Mouse (Mus musculus) cerebellum, adult 11-12 months (tissue): ENCODE measurements around the gene Pes1.

Experiments
- DNase-seq: peaks from one replicate; pipeline ENCODE4 v3.0.0; 2022

The Pes1 gene

DNA sequence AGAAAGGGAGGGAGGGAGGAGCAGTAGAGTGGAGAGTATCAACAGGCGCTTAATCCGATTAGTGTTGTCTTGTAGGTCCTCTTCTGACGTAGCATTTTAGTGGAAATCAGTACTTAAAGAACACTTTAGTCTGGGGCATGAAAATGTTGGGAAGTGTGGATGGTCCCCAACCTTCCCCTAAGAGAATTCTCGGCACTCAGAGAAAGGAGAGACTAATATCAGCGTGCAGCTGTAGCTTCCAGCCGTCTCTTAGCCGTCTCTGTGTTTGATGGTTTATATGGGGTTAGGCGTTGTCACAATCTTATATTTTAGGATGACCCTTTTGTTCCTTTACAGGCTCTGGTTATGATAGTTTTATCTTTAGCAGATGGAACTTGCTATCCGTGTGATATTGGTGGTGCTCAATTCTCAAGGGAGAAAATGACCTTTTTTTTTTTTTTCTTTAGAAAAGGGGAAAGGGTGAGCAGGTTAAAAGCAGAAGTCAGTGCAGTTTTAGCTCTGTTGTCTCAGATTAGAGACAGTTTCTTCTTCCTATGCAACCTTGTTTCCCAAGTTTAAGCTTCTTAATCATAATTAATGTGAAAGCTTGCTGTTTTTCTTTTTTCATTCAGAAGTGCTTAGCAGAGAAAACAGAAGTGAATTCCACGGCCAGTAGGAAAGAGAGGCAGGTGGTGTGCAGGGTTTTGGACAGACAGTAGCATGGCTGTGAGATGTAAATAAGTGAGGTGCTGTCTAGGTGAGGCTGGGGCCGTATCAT lies 819 bp downstream of the Pes1 start:
- DNase-seq = no peak

GRCm38 (mm10) chr11:3969837-3970236 lies 6.1 kb downstream of the Pes1 start:
- no peak for DNase-seq

DNA sequence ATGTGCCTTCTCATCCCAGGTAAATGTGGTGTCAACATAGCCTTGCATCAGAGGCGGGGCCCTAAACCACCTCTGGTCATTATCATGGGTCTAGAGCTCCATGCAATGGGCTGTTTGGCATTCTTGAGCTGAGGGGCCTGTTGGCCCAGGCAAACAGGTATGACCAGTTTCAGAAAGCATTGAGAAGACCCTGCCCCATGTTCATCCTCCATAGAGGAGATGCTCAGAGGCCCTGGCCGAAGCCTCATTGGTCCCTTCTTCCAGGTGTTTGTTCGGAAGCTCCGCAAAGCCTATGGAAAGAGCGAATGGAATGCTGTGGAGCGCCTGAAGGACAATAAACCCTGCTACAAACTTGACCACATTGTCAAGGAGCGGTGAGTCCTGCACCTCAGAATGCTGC lies 6.6 kb downstream of the Pes1 start:
- DNase-seq = no peak

DNA sequence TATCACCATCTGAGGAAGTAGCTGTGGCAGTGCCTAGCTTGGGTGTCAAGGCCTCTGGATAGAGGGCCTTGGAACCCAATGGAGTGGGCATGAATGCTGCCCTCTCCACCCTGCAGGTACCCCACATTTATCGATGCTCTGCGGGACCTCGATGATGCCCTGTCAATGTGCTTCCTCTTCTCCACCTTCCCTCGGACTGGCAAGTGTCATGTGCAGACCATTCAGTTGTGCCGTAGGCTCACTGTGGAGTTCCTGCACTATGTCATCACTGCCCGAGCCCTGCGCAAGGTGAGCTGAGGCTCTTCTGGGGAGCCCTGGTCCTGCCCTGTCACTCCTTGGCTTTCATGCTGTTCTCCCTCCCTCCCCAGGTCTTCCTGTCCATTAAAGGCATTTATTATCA lies 9.3 kb downstream of the Pes1 start:
- no peak for DNase-seq

DNA sequence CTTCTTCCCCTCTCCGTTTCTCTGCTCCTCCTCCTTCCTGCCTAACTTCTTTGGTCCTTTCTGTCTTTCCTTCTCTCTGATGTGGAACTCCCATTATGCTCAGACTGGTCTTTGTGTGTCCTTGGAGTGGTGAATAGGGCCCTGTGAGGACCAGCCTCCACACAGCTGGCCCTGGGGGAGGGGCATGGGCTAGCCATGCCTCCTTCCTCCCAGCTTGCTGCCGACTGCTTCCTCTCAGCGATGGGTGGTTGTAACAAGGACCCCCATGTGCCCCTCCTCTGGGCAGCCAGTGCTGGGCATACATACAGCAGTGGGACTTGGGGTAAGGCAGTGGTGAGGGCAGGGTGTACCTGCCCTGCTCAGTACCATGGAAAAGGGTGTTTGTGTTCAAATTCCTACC lies 10.5 kb downstream of the Pes1 start:
- DNase-seq = no peak

DNA sequence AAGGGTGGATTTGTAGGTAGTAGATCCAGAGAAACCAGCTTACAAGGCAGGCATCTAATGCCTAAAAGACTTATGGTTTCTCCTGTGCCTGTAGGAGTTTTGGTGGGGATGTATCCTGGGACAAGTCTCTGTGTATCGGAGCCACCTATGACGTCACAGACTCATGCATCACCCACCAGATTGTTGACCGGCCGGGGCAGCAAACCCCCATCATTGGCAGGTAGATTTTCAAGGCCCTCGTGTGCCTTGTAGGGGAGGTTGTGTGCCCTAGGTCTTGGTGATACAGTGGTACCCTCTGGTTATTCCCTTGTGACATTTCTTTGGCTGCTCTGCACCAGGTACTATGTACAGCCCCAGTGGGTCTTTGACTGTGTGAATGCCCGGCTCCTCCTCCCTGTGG lies 12.9 kb downstream of the Pes1 start, which contains the start of gene 4930556J24Rik:
Gene 4930556J24Rik, minus strand, starts transcription at position 101 of the 400 bp plus-strand sequence.
- DNase-seq = no peak

DNA sequence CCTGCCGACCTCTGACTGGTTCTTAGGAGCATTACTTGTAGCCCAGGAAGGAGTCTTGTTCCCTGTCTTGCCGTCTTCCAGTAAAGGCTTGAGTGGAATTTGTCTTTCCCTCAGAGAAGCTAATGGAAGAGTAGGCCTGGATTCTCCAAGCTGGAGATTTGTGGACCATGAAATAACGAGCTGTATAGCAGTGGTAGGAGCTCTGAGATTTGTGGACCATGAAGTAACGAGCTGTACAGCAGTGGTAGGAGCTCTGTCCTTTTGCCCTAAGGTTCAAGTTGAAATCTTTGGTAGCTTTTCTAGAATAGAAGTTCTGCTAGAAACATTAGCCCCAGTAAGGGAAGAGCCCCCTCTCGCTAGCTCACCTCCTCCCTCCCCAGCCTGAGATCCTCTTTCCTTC lies 14.6 kb downstream of the Pes1 start:
- DNase-seq = no peak

- no peak for DNase-seq
Observed at GRCm38 (mm10) chr11:3981536-3981935, 17.8 kb downstream of the Pes1 start.

- DNase-seq = no peak
Observed at GRCm38 (mm10) chr11:3982275-3983209, 18.8 kb downstream of the Pes1 start.

GRCm38 (mm10) chr11:3983291-3983862 lies 19.6 kb downstream of the Pes1 start, which contains the start of gene Gal3st1:
Gene Gal3st1, plus strand, starts transcription at chr11:3983636.
- DNase-seq = peak; percentile 28

GRCm38 (mm10) chr11:3983863-3984745 lies 20.3 kb downstream of the Pes1 start:
- no peak for DNase-seq

- no peak for DNase-seq
Observed at GRCm38 (mm10) chr11:3989748-3990147, 26.0 kb downstream of the Pes1 start.

- no peak for DNase-seq
Observed at GRCm38 (mm10) chr11:3993132-3993531, 29.4 kb downstream of the Pes1 start.

GRCm38 (mm10) chr11:3993914-3994313 lies 30.1 kb downstream of the Pes1 start:
- DNase-seq = no peak

DNA sequence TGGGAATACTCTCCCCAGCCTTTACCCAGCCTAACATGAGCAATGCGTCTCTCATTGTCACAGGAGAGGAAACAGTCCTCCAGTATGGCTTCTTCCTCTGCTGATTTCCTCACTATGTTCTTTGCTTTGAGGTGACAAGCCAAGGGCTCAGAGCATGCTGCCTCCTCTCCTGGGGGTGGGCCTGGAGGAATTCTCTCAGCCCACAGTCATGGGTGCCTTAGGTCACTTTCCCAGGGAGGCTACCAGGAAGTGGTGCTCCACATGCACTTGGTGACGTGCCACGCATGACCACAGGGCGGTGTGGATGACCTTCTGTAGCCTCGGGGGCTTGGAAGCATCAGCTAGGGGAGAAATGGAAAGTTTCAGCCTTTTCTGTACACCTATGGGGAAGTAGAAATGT lies 31.7 kb downstream of the Pes1 start:
- DNase-seq = no peak

GRCm38 (mm10) chr11:3996840-3997239 lies 33.1 kb downstream of the Pes1 start:
- no peak for DNase-seq

- DNase-seq = no peak
Observed at GRCm38 (mm10) chr11:3997978-3998720, 34.4 kb downstream of the Pes1 start.

GRCm38 (mm10) chr11:3999547-3999946 lies 35.8 kb downstream of the Pes1 start:
- DNase-seq = no peak

DNA sequence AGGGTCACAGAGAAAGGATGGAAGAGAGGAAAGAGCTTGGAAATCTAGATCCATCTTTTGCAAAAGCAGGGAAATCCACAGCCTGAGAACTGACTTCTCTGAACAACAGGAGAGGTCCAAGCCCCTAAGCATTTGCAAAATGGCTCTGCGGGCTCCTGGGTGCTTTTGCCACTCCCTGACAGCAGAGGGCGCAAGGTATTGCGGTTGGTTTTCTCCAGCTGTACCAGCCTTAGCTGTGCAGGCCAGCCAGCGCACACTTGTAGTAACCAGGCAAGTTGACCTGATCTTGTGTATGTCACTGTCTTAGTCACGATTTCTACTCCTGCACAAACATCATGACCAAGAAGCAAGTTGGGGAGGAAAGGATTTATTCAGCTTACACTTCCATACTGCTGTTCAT lies 37.8 kb downstream of the Pes1 start:
- peak; percentile 9 for DNase-seq

DNA sequence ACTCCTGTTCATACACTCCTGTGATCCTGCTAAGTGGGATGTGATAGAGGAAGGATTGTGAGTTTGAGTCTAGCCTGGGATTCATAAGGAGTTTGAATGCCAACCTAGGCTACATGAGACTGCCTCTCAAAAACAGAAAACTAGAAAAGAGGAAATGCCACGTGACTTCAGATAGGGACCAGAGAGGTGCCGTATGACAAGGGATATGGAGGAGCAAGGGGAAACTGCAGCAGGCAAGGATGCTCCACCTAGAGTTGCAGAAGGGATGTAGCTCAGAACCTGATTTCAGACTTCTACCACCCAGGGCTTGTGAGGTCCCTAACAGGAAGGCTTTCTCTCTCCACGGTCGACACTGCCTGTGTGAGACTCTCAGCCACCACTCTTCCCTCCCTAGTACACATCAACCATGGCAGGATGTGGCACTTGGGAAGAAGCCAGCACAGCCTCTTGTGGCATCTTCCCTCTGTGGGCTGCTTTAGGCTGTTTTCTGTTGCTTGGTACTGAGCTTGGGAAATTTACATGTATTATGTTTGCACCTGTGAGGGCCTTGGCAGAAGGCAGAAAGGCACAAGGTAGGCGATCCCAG lies 41.5 kb downstream of the Pes1 start:
- DNase-seq = no peak

GRCm38 (mm10) chr11:4006462-4006861 lies 42.7 kb downstream of the Pes1 start:
- DNase-seq = no peak
